Mouse (Mus musculus): ENCODE data around the gene Rps6ka5. TPM values are rescaled to one million over a fixed set of nuclear protein-coding genes. Genes with fewer than 3 reads are reported as not detected.

The Rps6ka5 gene
- polyA plus RNA-seq, 1 experiment from 2014 or later: 7.2 TPM

DNA sequence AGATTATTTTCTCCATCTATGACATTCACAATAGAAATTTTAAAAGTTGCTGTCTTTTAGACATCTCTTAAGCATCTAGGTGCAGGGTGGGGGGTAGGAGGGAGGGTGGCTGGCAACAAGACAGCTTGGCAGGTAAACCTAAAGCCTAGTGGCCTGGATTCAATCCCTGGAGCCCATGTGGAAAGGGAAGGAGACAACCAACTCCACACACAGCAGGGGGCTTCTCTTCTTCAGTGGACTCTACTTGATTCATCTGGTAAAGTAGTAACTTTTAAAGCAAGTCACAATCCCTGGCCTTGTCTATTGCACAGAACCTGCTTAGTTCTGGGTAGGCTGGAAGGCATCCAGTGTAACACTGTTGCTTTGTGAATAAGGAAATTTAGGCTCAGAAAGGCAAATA is 9.3 kb downstream of the Rps6ka5 start:
- no peak overlapping the region for H3K4me2 ChIP-seq
- H3K9me3 ChIP-seq: no peaks in the 10 kb centered on the region
- ATAC-seq (replicated peaks): no peak
- H3K4me1 ChIP-seq: no peaks in the 10 kb centered on the region
- H3K4me3 ChIP-seq: no peak overlapping the region
- H3K36me3 ChIP-seq (replicated peaks): no peaks in the 10 kb centered on the region
- no peak overlapping the region for H3K27ac ChIP-seq
- no peak overlapping the region for H3K9ac ChIP-seq
- H3K27me3 ChIP-seq (replicated peaks): no peaks in the 10 kb centered on the region

DNA sequence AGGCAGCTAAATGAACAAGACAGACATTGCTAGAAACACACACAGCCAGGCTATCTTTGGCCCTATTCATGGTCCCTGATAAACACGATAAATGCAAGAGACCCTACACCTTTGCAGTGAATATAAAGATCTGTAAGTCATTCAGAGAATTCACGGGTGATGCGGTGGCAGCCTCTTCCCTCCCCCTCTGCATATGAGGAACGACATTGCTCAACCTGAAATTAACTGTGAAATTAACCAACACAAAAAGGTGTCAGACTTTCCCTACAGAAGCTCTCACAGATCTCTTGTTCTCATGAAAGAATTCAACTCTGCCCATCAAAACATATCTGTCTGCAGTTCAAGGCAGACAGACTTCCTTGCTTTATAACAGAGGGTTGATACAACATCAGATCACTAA is 9.8 kb downstream of the Rps6ka5 start:
- no peaks in the 10 kb centered on the region for H3K4me1 ChIP-seq
- H3K27ac ChIP-seq: no peak overlapping the region
- no peak for ATAC-seq (replicated peaks)
- no peaks in the 10 kb centered on the region for H3K36me3 ChIP-seq (replicated peaks)
- H3K4me3 ChIP-seq: no peak overlapping the region
- WGBS: 73% methylated on average over 4 of the region's 4 CpGs
- no peak overlapping the region for H3K4me2 ChIP-seq
- H3K9ac ChIP-seq: no peak overlapping the region
- no peaks in the 10 kb centered on the region for H3K9me3 ChIP-seq
- no peaks in the 10 kb centered on the region for H3K27me3 ChIP-seq (replicated peaks)

- Histone ChIP-seq H3K9me3 (no peaks in the 10 kb centered on the region), H3K27me3 (replicated peaks) (no peaks in the 10 kb centered on the region), H3K4me2 (no peak overlapping the region), H3K27ac (no peak overlapping the region), H3K9ac (no peak overlapping the region), H3K4me3 (no peak overlapping the region), H3K36me3 (replicated peaks) (no peaks in the 10 kb centered on the region), H3K4me1 (no peaks in the 10 kb centered on the region)
- no peak for ATAC-seq (replicated peaks)
- WGBS: 71% methylated on average over 5 of the region's 5 CpGs
Measured at GRCm38 (mm10) chr12:100711819-100712218, 15.0 kb downstream of the Rps6ka5 start.

DNA sequence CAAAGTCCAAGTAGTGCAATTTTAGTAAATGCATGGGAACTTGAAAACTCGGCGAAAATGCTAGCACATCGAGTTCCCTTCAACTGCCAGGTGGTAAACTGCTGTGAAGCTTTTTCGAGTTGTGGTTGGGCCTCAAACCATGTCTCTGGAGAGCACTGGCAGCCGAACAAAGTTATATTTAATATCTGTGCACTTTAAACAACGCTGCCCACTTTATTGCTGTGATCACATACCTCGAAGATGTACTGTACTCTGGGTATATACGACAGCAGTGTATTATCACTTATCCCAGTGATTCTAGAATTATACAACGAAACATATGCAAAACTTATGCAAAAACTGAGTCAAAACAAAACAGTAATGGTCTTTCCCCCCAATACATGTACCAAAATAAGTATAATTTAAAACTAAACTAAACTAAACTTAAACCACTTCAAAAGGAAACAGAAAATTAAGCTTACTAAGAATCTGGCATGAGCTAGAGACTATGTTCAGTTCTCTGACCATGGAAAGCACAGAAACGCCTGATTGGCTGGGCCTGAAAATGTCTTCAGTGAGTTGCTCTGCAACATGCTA is 15.6 kb downstream of the Rps6ka5 start:
- 86% methylated on average over 10 of the region's 10 CpGs for WGBS
- Histone ChIP-seq H3K9ac (no peak overlapping the region), H3K27ac (no peak overlapping the region), H3K4me3 (no peak overlapping the region), H3K4me1 (no peaks in the 10 kb centered on the region), H3K27me3 (replicated peaks) (no peaks in the 10 kb centered on the region), H3K36me3 (replicated peaks) (no peaks in the 10 kb centered on the region), H3K9me3 (no peaks in the 10 kb centered on the region), H3K4me2 (no peak overlapping the region)
- no peak for ATAC-seq (replicated peaks)

GRCm38 (mm10) chr12:100710432-100710831 is 16.4 kb downstream of the Rps6ka5 start:
- H3K27ac ChIP-seq: no peak overlapping the region
- no peaks in the 10 kb centered on the region for H3K4me1 ChIP-seq
- H3K9me3 ChIP-seq: no peaks in the 10 kb centered on the region
- ATAC-seq (replicated peaks): no peak
- WGBS: 70% methylated on average over 1 of the region's 1 CpGs
- no peak overlapping the region for H3K4me3 ChIP-seq
- no peak overlapping the region for H3K4me2 ChIP-seq
- no peaks in the 10 kb centered on the region for H3K27me3 ChIP-seq (replicated peaks)
- no peak overlapping the region for H3K9ac ChIP-seq
- no peaks in the 10 kb centered on the region for H3K36me3 ChIP-seq (replicated peaks)

DNA sequence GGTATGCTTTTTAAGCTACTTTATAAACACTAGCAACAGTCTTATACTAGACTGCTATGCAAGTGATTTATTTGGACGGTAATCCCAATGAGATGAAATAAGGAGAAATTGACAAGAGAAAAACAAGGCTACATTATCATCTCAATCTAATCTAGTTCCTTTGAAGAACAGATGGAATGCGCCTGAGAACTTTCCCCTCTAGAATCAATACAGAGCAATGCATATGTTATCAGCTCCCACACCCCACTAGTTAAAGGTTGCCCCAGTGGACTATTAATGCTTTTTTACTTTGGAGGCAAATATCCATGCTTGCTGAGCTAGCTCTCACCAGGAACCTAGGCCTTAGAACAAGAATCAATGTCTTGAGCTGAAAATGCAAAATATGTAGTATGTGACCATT is 19.5 kb downstream of the Rps6ka5 start:
- 94% methylated on average over 2 of the region's 2 CpGs for WGBS
- Histone ChIP-seq H3K27ac (no peak overlapping the region), H3K36me3 (replicated peaks) (no peaks in the 10 kb centered on the region), H3K4me2 (no peak overlapping the region), H3K4me1 (no peaks in the 10 kb centered on the region), H3K27me3 (replicated peaks) (no peaks in the 10 kb centered on the region), H3K9ac (no peak overlapping the region), H3K4me3 (no peak overlapping the region), H3K9me3 (no peaks in the 10 kb centered on the region)
- no peak for ATAC-seq (replicated peaks)

DNA sequence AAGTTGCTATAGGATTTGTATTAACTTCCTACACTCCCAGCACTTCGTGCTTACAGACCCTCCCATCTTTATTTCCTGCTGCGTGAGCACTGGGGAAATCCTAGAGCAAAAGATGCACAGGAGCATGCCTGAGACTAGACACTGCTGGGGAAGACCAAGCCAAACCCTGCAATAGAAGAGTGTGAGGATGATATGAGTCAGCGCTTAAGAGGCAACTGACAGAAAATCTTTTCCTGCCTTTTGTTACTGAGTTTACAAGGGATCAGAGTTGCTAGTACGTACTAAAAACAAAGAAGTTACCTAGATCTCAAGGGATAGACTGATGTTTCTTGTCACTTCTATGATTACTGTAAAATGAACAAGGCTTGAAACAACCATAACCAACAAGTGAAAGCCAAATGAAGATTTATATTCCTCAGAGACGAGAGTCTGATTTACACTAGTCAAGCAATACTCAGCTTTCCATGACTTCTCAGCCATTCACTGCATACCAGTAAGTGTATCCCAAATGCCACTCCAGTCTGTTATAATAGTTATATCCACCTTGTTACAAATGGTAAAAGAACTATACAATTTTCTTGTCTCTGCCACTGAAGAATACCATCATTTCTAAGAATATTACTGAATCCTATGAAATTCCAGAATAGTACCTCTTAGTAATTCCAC is 21.6 kb downstream of the Rps6ka5 start:
- H3K4me3 ChIP-seq: no peak overlapping the region
- no peaks in the 10 kb centered on the region for H3K9me3 ChIP-seq
- 83% methylated on average over 5 of the region's 5 CpGs for WGBS
- no peak overlapping the region for H3K27ac ChIP-seq
- H3K4me2 ChIP-seq: no peak overlapping the region
- no peak overlapping the region for H3K9ac ChIP-seq
- no peaks in the 10 kb centered on the region for H3K36me3 ChIP-seq (replicated peaks)
- no peaks in the 10 kb centered on the region for H3K27me3 ChIP-seq (replicated peaks)
- no peaks in the 10 kb centered on the region for H3K4me1 ChIP-seq
- no peak for ATAC-seq (replicated peaks)

- no peak for ATAC-seq (replicated peaks)
- WGBS: 98% methylated on average over 1 of the region's 1 CpGs
- Histone ChIP-seq H3K27me3 (replicated peaks) (no peaks in the 10 kb centered on the region), H3K4me3 (no peak overlapping the region), H3K9me3 (no peaks in the 10 kb centered on the region), H3K36me3 (replicated peaks) (no peaks in the 10 kb centered on the region), H3K9ac (no peak overlapping the region), H3K4me1 (no peaks in the 10 kb centered on the region), H3K27ac (no peak overlapping the region), H3K4me2 (no peak overlapping the region)
Measured at GRCm38 (mm10) chr12:100698019-100698418, 28.8 kb downstream of the Rps6ka5 start.

GRCm38 (mm10) chr12:100696621-100697020 is 30.2 kb downstream of the Rps6ka5 start:
- Histone ChIP-seq H3K27ac (no peak overlapping the region), H3K36me3 (replicated peaks) (no peaks in the 10 kb centered on the region), H3K9ac (no peak overlapping the region), H3K4me2 (no peak overlapping the region), H3K4me1 (no peaks in the 10 kb centered on the region), H3K9me3 (no peaks in the 10 kb centered on the region), H3K27me3 (replicated peaks) (no peaks in the 10 kb centered on the region), H3K4me3 (no peak overlapping the region)
- no peak for ATAC-seq (replicated peaks)
- WGBS: 11% methylated on average over 4 of the region's 4 CpGs

DNA sequence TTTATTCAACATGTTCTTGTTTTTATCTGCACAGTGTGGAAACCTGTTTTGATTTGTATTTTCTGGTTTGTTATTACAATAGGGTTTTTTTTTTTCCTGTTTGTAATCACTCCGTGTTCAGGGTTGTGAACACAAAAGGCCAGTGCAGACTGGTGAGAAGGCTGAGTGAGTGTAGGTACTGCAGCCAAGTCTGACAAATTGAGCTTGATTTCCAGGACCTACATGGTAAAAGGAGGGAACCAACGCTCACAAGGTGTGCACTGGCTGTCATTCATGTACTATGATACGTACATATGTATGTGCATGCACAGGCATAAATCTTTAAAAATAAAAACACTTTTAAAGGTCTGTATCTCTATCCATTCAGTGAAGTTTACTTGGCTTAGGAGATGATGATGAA is 31.5 kb downstream of the Rps6ka5 start:
- Histone ChIP-seq H3K36me3 (replicated peaks) (no peaks in the 10 kb centered on the region), H3K4me1 (no peaks in the 10 kb centered on the region), H3K27ac (no peak overlapping the region), H3K9ac (no peak overlapping the region), H3K4me2 (no peak overlapping the region), H3K27me3 (replicated peaks) (no peaks in the 10 kb centered on the region), H3K9me3 (no peaks in the 10 kb centered on the region), H3K4me3 (no peak overlapping the region)
- WGBS: 72% methylated on average over 3 of the region's 3 CpGs
- ATAC-seq (replicated peaks): no peak

DNA sequence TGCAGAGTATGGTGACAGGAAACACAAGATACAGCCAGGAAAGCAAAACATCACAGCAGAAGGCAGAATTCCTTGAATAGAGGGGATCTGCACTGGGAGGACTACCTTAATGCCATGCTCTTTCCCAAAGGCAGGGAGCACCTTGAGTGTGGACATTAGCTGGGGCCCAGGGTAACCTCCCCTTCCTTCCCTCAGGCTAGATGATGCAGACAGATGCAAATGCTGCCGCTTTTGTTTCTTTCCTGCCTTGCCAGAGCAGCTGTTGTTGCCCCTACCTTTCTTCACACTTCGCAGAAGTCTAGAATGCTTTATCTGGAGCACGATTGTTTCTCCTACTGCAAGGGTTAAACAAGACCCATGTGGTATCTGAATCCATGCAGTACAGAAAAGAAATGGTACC is 34.6 kb downstream of the Rps6ka5 start:
- H3K27me3 ChIP-seq (replicated peaks): no peaks in the 10 kb centered on the region
- H3K4me1 ChIP-seq: no peaks in the 10 kb centered on the region
- H3K36me3 ChIP-seq (replicated peaks): no peaks in the 10 kb centered on the region
- H3K9me3 ChIP-seq: no peaks in the 10 kb centered on the region
- H3K9ac ChIP-seq: no peak overlapping the region
- no peak overlapping the region for H3K4me2 ChIP-seq
- no peak overlapping the region for H3K27ac ChIP-seq
- WGBS: 53% methylated on average over 3 of the region's 3 CpGs
- no peak overlapping the region for H3K4me3 ChIP-seq
- no peak for ATAC-seq (replicated peaks)

- H3K36me3 ChIP-seq (replicated peaks): no peaks in the 10 kb centered on the region
- no peak overlapping the region for H3K4me3 ChIP-seq
- H3K27me3 ChIP-seq (replicated peaks): no peaks in the 10 kb centered on the region
- 79% methylated on average over 5 of the region's 5 CpGs for WGBS
- no peak overlapping the region for H3K4me2 ChIP-seq
- no peaks in the 10 kb centered on the region for H3K4me1 ChIP-seq
- no peak overlapping the region for H3K27ac ChIP-seq
- H3K9me3 ChIP-seq: no peaks in the 10 kb centered on the region
- ATAC-seq (replicated peaks): no peak
- no peak overlapping the region for H3K9ac ChIP-seq
Measured at GRCm38 (mm10) chr12:100690444-100690843, 36.3 kb downstream of the Rps6ka5 start.

DNA sequence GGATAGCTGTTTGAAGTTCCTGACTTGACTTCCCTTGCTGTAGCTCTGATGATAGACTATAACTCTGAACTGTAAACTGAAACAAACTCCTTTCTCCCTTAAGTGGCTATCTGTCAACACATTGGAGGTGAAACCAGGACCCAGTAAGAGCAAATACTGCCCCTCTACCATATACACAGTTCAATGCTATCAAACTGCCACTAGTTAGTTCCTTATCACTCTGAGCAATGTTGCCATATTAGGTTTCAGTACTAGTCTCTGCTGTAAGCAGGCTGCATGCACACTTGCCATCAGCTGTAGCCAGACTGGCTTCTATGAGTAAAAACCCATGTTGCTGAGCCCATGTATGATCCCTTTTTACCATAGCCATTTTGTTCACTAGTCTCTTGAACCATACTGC is 38.6 kb downstream of the Rps6ka5 start:
- Histone ChIP-seq H3K9me3 (no peaks in the 10 kb centered on the region), H3K4me3 (no peak overlapping the region), H3K9ac (no peak overlapping the region), H3K36me3 (replicated peaks) (no peaks in the 10 kb centered on the region), H3K4me2 (no peak overlapping the region), H3K27ac (no peak overlapping the region), H3K27me3 (replicated peaks) (no peaks in the 10 kb centered on the region), H3K4me1 (no peaks in the 10 kb centered on the region)
- no peak for ATAC-seq (replicated peaks)

Data from midbrain, embryonic 15.5 days (tissue).